Mouse (Mus musculus) forebrain, embryonic 14.5 days (tissue): Measurements from ENCODE around the gene Rabgap1l. TPM values are rescaled to one million over a fixed set of nuclear protein-coding genes. Genes with fewer than 3 reads are reported as not detected.
"Not testable (repeated sequence)": the region's sequence is repeated elsewhere in the genome, so short reads cannot be mapped to it uniquely, and the experiment has no call there.

Source experiments
- ATAC-seq: fragments of 200-750 bp; cut with Nextera tagmentation; 2 replicates; pipeline ENCODE4 v1.8.0; 2017; ENCODE audit warnings: mild to moderate bottlenecking, moderate library complexity
- DNase-seq: peaks from one replicate; pipeline ENCODE4 v3.0.0-alpha.2; 2015; ENCODE audit warnings: low spot score
- H3K27ac ChIP-seq: fragments of 300-500 bp; sonication (generic); 2 replicates; pipeline ENCODE4 v1.5.1; 2014; ENCODE audit warnings: low read depth, mild to moderate bottlenecking, control low read depth, low read length, moderate library complexity
- H3K27me3 ChIP-seq: fragments of 300-500 bp; sonication (generic); replicated peaks from 2 replicates; pipeline ENCODE4 v1.6.1; 2014; ENCODE audit warnings: low read length, control low read depth, mixed read lengths; ENCODE audit not compliant: control insufficient read depth, insufficient read depth
- H3K36me3 ChIP-seq: fragments of 300-500 bp; sonication (generic); 2 replicates; pipeline ENCODE4 v1.6.1; 2014; ENCODE audit warnings: low read length, control low read depth; ENCODE audit not compliant: control insufficient read depth, insufficient read depth
- H3K4me1 ChIP-seq: fragments of 300-500 bp; sonication (generic); 2 replicates; pipeline ENCODE4 v1.6.1; 2014; ENCODE audit warnings: antibody characterized with exemption, low read length, control low read depth; ENCODE audit not compliant: control insufficient read depth, insufficient read depth
- H3K4me2 ChIP-seq: fragments of 300-500 bp; sonication (generic); 2 replicates; pipeline ENCODE4 v1.6.1; 2014; ENCODE audit warnings: mild to moderate bottlenecking, control low read depth, low read length
- H3K4me3 ChIP-seq: fragments of 300-500 bp; sonication (generic); 2 replicates; pipeline ENCODE4 v1.5.1; 2014; ENCODE audit warnings: low read depth, low read length, control low read depth
- H3K9ac ChIP-seq: fragments of 300-500 bp; sonication (generic); 2 replicates; pipeline ENCODE4 v1.6.1; 2014; ENCODE audit warnings: mild to moderate bottlenecking, low read length, control low read depth, moderate library complexity
- H3K9me3 ChIP-seq: fragments of 300-500 bp; sonication (generic); replicated peaks from 2 replicates; pipeline ENCODE4 v1.6.1; 2016; ENCODE audit warnings: low read length, control low read depth, mixed read lengths; ENCODE audit not compliant: control insufficient read depth
- WGBS: fragments of 180-500 bp; shearing (Covaris S2); extraction: QIAGEN DNeasy Blood & Tissue Kit; methylation state at CpG from one replicate; pipeline ENCODE4 v1.1.7; 2014; 5-methylcytosine and 5-hydroxymethylcytosine counted together
- polyA plus RNA-seq: library from polyadenylated mRNA; unstranded; fragments of >200 nt; fragmentation: Nextera tagmentation; extraction: Ambion mirVana; gene quantifications from 2 replicates; pipeline ENCODE4 v1.2.1, GENCODE M21; 2014

The Rabgap1l gene
- polyA plus RNA-seq, 1 experiment from 2014 or later: 25.6 TPM

- 32% methylated on average over 7 of the region's 7 CpGs for WGBS
- Histone ChIP-seq H3K36me3 (no peaks in the 10 kb centered on the region), H3K9me3 (no peaks in the 10 kb centered on the region), H3K4me2 (peak overlapping the region; percentile 30), H3K27me3 (no peaks in the 10 kb centered on the region), H3K4me3 (no peak overlapping the region), H3K27ac (peak overlapping the region; percentile 92), H3K4me1 (peaks cover 12% of the 10 kb centered on the region), H3K9ac (no peak overlapping the region)
- DNase-seq: peak; percentile 93
- ATAC-seq: peak; percentile 87
Observed at GRCm38 (mm10) chr1:160286400-160287057, 506.5 kb downstream of the Rabgap1l start.

GRCm38 (mm10) chr1:160284241-160284640 is 508.8 kb downstream of the Rabgap1l start:
- DNase-seq: no peak
- Histone ChIP-seq H3K27me3 (no peaks in the 10 kb centered on the region), H3K36me3 (no peaks in the 10 kb centered on the region), H3K27ac (no peak overlapping the region), H3K9ac (no peak overlapping the region), H3K4me3 (no peak overlapping the region), H3K9me3 (no peaks in the 10 kb centered on the region), H3K4me1 (peaks cover 8% of the 10 kb centered on the region), H3K4me2 (no peak overlapping the region)
- 84% methylated on average over 4 of the region's 4 CpGs for WGBS
- ATAC-seq: no peak

- WGBS: 91% methylated on average over 2 of the region's 2 CpGs
- not testable (repeated sequence) for H3K27ac ChIP-seq, H3K9ac ChIP-seq, ATAC-seq, H3K4me2 ChIP-seq, DNase-seq, H3K27me3 ChIP-seq, H3K36me3 ChIP-seq, H3K4me1 ChIP-seq, H3K9me3 ChIP-seq, H3K4me3 ChIP-seq
Observed at GRCm38 (mm10) chr1:160282166-160282874, 510.7 kb downstream of the Rabgap1l start.

- Histone ChIP-seq H3K9me3 (no peaks in the 10 kb centered on the region), H3K4me3 (no peak overlapping the region), H3K4me1 (peaks cover 2% of the 10 kb centered on the region; the same call in 1 of the 2 replicates), H3K27me3 (no peaks in the 10 kb centered on the region), H3K36me3 (no peaks in the 10 kb centered on the region), H3K4me2 (no peak overlapping the region), H3K9ac (no peak overlapping the region), H3K27ac (no peak overlapping the region)
- ATAC-seq: no peak
- WGBS: 70% methylated on average over 3 of the region's 3 CpGs
- no peak for DNase-seq
Observed at GRCm38 (mm10) chr1:160281337-160282084, 511.5 kb downstream of the Rabgap1l start.

- Histone ChIP-seq H3K9ac (no peak overlapping the region), H3K36me3 (no peaks in the 10 kb centered on the region), H3K4me3 (no peak overlapping the region), H3K27ac (no peak overlapping the region), H3K4me1 (no peaks in the 10 kb centered on the region; the same call in 1 of the 2 replicates), H3K27me3 (no peaks in the 10 kb centered on the region), H3K4me2 (no peak overlapping the region), H3K9me3 (no peaks in the 10 kb centered on the region)
- 86% methylated on average over 4 of the region's 4 CpGs for WGBS
- ATAC-seq: no peak
- DNase-seq: no peak
Observed at GRCm38 (mm10) chr1:160280603-160281002, 512.4 kb downstream of the Rabgap1l start.

- DNase-seq: peak; percentile 91
- H3K4me1 ChIP-seq: no peaks in the 10 kb centered on the region
- no peaks in the 10 kb centered on the region for H3K9me3 ChIP-seq
- H3K4me3 ChIP-seq: no peak overlapping the region
- 63% methylated on average over 3 of the region's 3 CpGs for WGBS
- H3K4me2 ChIP-seq: no peak overlapping the region
- no peak overlapping the region for H3K9ac ChIP-seq
- H3K27ac ChIP-seq: peak overlapping the region; percentile 78; the same call in 1 of the 2 replicates
- H3K27me3 ChIP-seq: no peaks in the 10 kb centered on the region
- no peaks in the 10 kb centered on the region for H3K36me3 ChIP-seq
- ATAC-seq: peak; percentile 99
Observed at GRCm38 (mm10) chr1:160277940-160278682, 514.9 kb downstream of the Rabgap1l start.

- Histone ChIP-seq H3K4me1 (no peaks in the 10 kb centered on the region), H3K4me2 (no peak overlapping the region), H3K4me3 (no peak overlapping the region), H3K36me3 (no peaks in the 10 kb centered on the region), H3K27ac (no peak overlapping the region), H3K9ac (no peak overlapping the region), H3K27me3 (no peaks in the 10 kb centered on the region), H3K9me3 (no peaks in the 10 kb centered on the region)
- no peak for ATAC-seq
- no peak for DNase-seq
- WGBS: 74% methylated on average over 2 of the region's 2 CpGs
Observed at GRCm38 (mm10) chr1:160275248-160275647, 517.8 kb downstream of the Rabgap1l start.

- Histone ChIP-seq H3K27ac (no peak overlapping the region), H3K4me1 (no peaks in the 10 kb centered on the region), H3K9me3 (no peaks in the 10 kb centered on the region), H3K36me3 (no peaks in the 10 kb centered on the region), H3K9ac (no peak overlapping the region), H3K4me2 (no peak overlapping the region), H3K27me3 (no peaks in the 10 kb centered on the region), H3K4me3 (no peak overlapping the region)
- ATAC-seq (no peak), DNase-seq (peak; percentile 27)
- 88% methylated on average over 7 of the region's 7 CpGs for WGBS
Observed at GRCm38 (mm10) chr1:160273133-160273743, 519.8 kb downstream of the Rabgap1l start.
